Mouse (Mus musculus) spleen, postnatal 14 days (tissue): Measurements from ENCODE around the gene Ppard.
"Not testable (repeated sequence)": the region's sequence is repeated elsewhere in the genome, so short reads cannot be mapped to it uniquely, and the experiment has no call there.

Experiments used
- DNase-seq, 2 experiments: peaks; one replicate each; pipeline ENCODE4 v3.0.0; 2021 to 2022; ENCODE audit warnings: low spot score in 2 of 2

Ppard gene

DNA sequence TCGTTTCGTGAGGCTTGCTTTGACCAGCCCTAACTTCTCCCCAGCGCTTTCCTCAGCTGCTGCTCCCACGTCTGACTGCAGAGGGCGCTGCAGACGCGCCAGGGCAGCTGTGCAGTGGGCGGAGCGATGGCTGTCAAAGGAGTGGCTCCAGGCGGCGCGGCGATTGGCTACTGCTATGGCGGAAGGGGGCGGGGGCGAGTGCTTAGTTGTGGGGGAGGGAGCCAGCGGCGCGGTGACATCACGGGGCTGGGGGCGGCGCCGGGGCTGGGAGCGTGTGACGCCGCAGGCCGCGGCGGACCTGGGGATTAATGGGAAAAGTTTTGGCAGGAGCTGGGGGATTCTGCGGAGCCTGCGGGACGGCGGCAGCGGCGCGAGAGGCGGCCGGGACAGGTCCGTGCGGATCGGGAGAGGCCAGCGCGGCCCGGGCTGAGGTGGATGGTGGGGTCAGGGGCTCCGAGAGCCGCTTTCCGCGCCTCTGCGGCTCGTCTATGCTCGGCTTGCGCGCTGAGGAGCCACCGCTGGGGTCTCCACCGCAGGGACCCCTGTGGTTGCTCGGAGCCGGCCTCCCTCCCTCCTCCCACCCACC is at the start of gene Ppard:
Gene Ppard (plus strand): TSS at position 226 of the 586 bp plus-strand sequence.
- DNase-seq = peak; percentile 97 to 99

DNA sequence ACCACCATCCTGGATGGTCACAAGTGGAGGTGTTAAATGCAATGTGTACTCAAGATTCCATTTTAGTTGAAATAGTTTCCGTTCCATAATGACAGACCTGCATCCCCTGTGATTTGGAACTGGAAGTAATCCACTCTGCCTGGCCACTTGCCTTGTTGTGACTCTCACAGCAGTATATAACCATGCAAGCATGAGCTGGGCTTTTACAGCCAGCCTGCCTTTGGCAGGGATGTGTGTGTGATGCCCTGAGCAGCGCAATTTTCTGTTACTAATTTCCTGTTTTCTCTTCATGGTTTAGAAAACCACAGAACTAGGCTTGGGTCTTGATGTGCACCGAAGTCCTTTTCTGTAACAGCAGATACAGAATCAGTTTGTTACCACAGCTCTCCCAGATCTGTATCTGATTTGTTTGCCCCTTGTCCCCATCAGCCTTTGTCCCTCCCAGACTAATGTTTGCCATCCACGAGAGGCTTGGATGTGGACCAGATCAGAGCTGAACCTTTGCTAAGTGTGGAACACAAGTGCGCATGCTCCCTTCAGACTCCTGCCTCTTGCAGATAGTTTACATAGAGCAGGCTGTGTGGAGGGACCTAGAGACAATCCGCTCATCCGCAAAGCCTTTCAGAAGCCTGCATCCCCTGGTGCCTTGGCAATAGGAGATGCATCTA is 47.4 kb upstream of the Ppard start:
- DNase-seq = no peak

DNA sequence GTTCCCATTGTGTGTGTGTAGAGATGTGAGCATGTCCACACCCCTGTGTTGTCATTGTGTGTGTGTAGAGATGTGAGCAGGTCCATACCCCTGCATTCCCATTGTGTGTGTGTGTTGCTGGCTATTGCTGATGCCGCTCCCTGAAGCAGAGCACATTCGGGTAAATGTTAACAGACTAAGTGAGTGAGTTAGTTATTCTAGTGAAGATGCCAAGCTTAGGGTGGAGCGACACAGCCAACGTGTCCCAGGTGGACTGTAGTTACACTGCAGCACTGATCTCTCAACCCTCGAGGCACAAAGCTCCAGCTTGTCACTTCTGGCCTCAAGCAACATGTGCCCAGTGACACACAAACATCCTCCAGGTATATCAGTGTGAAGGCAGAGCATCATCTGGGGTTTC is 44.2 kb upstream of the Ppard start:
- DNase-seq = no peak

DNA sequence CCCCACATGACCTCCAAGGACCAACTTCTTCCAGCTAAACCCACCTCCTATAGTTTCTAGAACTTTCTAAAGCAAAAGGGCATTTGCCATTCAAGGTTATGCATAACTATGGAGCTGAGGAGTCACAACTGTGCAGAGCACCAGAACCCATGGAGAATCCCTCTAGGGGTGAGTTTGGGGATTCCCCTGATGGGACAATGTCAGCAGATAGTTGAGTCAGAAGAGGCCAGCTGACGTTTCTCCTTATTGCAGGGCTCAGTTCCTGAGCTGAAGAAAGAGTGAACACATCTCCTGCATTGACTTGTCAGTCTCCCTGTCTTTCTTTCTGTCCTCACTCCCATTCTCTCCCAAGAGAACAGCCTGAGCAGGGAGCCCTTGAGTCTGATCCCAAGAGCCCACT is 39.7 kb upstream of the Ppard start:
- DNase-seq = no peak

- no peak for DNase-seq
These were observed 38.9 kb upstream of the Ppard start for GRCm38 (mm10) chr17:28193559-28193958.

DNA sequence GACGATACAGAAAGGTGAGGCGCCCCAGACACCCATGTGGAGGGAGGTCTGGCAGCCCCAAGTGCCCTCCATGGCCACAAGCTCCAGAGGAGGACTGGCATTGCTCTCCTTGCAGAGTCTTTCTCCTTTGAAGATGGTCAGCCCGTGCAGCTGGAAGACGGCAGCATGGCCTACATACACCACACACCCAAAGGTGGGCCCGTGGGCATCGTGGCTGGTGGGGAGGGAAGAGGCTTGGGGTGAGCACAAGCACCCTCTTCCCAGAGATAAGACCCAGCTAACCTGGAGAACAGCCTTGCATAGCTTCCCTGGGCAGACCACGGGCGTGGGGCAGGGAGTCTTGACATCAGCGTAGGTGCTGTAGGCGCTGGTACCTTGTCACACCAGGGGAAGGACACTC is 37.5 kb upstream of the Ppard start:
- no peak for DNase-seq

DNA sequence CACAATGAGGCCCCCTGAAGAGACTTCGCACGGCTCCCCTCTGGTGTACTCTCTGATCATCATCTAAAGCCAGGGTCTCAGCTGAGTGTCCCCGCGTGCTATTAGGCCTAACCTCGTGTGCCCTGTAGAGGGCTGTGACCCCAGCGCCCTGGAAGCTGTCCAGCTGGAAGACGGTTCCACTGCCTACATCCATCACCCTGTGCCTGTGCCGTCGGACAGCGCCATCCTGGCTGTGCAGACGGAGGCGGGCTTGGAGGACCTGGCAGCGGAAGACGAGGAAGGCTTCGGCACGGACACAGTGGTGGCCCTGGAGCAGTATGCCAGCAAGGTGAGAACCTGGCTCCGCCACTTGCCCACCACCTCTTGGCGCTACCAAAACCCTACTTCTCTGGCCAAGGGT is 34.9 kb upstream of the Ppard start:
- no peak for DNase-seq

DNA sequence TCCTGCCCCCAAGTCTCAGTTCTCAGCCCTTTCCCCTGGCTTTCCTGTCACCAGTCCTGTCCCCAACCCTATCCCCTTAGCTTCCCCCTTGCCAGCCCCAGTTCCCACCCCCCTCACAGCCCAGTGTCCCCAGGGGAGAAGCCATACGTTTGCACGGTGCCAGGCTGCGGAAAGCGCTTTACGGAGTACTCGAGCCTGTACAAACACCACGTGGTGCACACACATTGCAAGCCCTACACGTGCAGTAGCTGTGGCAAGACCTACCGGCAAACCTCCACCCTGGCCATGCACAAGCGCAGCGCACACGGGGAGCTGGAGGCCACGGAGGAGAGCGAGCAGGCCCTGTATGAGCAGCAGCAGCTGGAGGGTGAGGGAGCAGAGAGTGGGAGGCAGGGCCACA is 30.5 kb upstream of the Ppard start:
- DNase-seq = no peak

DNA sequence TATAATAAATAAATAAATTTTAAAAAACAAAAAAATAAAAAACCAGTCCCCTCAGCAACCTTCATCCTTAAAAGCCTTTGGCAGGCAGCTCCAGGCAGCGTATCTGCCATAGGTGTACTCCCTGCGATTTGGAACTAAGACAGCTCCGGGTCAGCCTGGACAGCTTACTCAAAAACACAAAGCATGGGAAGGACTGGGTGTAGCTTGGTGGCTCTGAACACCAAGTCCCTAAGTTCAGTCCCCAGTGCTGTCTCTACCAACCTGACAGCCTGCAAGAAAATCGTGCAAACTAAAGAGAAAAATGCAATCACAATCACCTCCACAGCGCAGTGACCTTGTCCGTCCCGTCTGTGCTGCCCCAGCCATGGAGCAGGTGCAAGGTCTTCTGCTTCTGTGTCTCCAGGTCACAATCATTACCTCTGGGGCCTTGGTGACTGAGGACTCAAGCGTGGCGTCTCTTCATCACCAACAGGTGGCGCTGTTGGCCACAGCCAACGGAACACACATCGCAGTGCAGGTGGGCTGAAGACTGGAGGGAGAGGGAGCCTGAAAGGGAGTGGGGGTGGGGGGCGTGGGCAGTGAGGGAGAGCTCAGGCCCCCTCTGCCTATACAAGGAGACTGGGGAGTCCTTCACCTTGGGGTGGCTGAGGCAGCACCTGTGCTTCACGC is 28.3 kb upstream of the Ppard start:
- DNase-seq = peak in 1 of 2 experiments; percentile 60

GRCm38 (mm10) chr17:28205443-28205842 is 27.1 kb upstream of the Ppard start:
- DNase-seq = no peak

GRCm38 (mm10) chr17:28207092-28207491 is 25.4 kb upstream of the Ppard start:
- DNase-seq = no peak

DNA sequence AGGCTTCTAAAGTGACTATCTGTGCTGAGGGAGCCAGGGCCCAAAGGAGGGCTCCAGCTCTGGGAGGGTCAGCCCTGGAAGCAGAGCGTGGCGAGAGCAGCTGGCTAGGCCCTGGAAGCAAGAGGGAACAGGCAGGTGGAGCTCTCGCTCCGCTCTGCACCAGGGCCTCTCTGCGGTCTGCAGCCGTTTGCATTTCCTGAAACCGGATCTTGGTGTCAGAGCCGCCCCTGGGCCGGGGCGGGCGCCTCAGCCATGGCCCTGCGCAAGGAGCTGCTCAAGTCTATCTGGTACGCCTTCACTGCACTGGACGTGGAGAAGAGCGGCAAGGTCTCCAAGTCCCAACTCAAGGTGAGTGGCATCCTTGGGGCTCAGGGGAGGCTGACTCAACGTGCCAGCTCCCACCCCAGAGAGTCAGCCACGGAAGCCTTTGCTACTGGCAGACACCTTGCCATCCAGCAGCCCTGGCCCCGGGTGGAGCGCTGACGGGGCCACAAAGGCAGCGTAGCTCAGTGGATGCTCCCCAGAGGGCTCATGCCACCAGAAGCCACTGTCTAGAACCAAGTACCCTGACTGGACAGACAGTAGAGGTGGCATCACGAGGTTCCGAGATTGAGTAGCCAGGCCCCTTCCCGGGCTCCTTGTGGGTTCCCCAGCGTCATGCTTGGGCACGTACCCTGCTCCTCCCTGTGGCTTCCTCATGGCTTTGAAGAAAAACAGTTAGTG is 24.7 kb upstream of the Ppard start, which contains the start of gene Def6:
Gene Def6 (plus strand): TSS at position 188 of the 723 bp plus-strand sequence.
- peak; percentile 64 to 66 for DNase-seq

DNA sequence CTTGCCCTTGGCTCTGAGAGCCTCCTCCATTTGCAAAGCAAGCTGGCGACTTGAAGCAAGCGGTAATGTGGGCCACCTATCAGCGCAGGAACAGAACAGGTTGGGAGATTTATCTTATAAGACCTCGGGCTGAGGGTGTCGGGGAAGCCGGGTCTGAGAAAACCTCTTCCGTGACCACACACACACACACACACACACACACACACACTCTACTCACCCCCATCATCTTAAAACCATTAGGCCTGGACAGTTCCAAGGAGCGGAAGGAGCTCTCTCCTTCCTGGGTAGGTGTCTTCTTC is 24.2 kb upstream of the Ppard start:
- DNase-seq = no peak

DNA sequence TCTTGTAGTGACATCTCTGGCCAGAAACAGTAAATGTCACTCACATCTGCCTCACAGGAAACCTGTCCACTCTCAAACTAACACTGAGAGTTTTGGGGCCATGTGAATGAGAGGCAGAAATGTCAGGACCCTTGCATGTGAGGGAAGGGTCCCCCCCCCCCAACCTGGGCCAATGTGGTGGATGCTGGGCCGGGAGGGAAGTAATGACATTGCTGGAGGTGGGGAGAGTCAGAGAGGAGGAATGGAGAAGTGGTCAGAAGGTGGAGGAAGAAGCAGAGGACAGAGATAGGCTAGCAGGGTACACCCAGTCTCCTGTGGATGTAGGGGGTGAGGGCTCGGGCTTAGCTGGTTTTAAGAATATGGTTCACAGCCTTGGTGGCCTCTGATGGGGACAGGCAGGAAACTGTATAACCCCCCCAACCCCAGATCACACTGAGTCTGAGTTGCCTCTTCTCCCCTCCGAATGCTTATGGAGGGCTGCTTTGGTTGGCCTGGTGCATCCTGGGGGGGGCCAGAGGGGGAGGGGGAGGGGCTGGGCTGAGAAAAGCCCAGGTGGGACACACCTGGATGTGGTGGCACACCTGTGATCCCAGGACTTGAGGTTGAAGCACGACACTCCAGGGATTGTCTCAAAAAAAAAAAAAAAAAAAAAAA is 22.9 kb upstream of the Ppard start:
- DNase-seq = no peak

DNA sequence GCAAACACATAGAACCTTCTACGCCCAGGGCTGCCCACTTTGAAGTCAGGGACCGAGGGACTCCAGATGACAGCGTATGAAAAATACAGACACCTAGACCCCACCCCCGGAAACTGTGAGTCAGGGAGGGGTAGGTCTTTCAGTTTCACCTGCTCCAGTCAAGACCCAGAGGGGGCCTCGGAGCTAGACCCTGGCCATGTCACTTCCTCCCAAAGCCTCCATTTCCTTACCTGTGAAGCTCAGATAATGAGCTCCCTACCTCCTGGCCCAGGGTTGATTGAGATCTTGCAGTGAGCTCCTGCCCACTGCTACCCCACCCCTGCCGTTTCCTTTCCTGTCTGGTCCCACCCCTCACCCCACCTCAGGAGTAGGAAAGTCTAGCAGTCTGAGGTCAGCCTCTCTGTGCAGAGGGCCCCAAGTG is 20.6 kb upstream of the Ppard start:
- DNase-seq = peak in 1 of 2 experiments; percentile 35

DNA sequence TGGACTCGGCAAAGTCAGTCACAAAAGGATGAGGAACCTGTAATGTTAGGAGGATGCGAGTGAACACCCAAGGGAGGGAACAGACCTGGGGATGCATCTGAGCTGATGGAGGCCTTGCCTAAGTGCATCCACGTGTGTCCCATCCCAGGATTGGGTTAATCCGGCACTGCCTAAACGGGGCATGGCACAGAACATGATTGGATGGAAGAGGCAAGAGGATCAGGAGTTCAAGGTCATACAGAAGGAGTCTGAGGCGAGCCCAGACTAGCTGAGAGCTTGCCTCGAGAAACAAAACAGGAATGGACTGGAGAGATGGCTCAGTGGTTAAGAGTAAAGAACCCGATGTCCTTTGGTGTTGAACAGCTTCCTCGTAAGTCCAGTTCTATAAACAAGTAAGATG is 20.1 kb upstream of the Ppard start:
- DNase-seq = no peak

DNA sequence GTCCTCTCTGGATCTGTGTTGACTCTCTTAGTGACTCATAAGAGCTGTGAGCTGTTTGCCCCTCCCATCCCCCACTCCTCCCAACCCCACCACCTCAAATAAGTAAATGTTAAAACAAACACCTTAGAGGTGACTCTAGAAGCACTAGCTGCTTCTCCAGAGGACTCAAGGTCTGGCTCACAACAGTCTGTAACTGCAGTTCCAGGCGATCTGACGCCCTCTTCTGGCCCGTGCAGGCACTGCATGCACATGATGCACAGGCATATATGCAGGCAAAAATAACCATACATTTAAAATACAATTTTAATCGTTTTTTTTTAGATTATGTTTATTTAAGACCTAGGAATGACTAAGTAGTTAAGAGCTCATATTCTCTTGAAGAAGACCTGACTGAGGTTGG is 19.3 kb upstream of the Ppard start:
- DNase-seq = peak in 1 of 2 experiments; percentile 32

- DNase-seq = no peak
These were observed 15.7 kb upstream of the Ppard start for GRCm38 (mm10) chr17:28216791-28217190.

- peak in 1 of 2 experiments; percentile 22 for DNase-seq
These were observed 14.5 kb upstream of the Ppard start for GRCm38 (mm10) chr17:28217721-28218649.

DNA sequence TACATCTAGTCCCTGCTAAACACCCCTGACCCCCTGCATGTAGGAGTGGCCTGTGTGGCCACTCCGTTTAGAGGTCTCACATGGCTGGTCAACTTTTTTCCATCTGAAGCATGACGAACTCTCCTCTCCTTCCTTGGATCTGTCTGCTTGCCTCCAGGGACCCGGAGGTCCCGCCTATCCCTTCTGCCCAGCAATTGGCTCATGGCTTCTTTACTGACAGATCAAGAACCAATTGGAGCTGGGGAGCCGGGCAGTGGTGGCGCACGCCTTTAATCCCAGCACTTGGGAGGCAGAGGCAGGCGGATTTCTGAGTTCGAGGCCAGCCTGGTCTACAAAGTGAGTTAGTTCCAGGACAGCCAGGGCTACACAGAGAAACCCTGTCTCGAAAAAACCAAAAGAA is 10.0 kb upstream of the Ppard start:
- not testable (repeated sequence) for DNase-seq
